Mouse (Mus musculus) lung, postnatal 0 days (tissue): Measurements from ENCODE around the gene Phlpp1.

Source experiments
- CTCF ChIP-seq: IDR thresholded peaks from 2 replicates; pipeline ENCODE4 v1.5.1; 2016; ENCODE audit warnings: antibody characterized with exemption, mild to moderate bottlenecking
- EP300 ChIP-seq: IDR thresholded peaks from 2 replicates; pipeline ENCODE4 v1.6.1; 2016; ENCODE audit warnings: antibody characterized with exemption, mild to moderate bottlenecking, control low read depth

- TF ChIP-seq EP300 (no peak), CTCF (no peak)
Observed at GRCm38 (mm10) chr1:106231805-106232459, 60.4 kb downstream of the Phlpp1 start.
